Mouse (Mus musculus): ENCODE data around the gene Ccdc57. TPM values are rescaled to one million over a fixed set of nuclear protein-coding genes. Genes with fewer than 3 reads are reported as not detected.

Ccdc57 gene
- polyA plus RNA-seq, 1 experiment from 2014 or later = 9.2 TPM

- Histone ChIP-seq H3K36me3 (ENCODE audit: insufficient read depth, low read length) (peaks cover 18% of the 10 kb centered on the region), H3K4me3 (ENCODE audit: low read length) (peak overlapping the region; percentile 80), H3K4me2 (replicated peaks; ENCODE audit: low read depth, low read length) (peak overlapping the region; percentile 74), H3K27me3 (ENCODE audit: insufficient read depth, low read length) (no peaks in the 10 kb centered on the region), H3K9ac (replicated peaks; ENCODE audit: low read length) (peak overlapping the region; percentile 93), H3K27ac (ENCODE audit: low read length) (peak overlapping the region; percentile 98), H3K4me1 (ENCODE audit: insufficient read depth, low read length) (peaks cover 31% of the 10 kb centered on the region), H3K9me3 (ENCODE audit: low read length) (no peaks in the 10 kb centered on the region)
- ATAC-seq (ENCODE audit: low FRiP score, low TSS enrichment) = no peak
- WGBS = 49% methylated on average over 4 of the region's 4 CpGs
Measured at GRCm38 (mm10) chr11:120825289-120825863, 107.3 kb downstream of the Ccdc57 start.

GRCm38 (mm10) chr11:120824787-120825288 lies 107.8 kb downstream of the Ccdc57 start:
- peaks cover 31% of the 10 kb centered on the region for H3K4me1 ChIP-seq (ENCODE audit: insufficient read depth, low read length)
- peak overlapping the region; percentile 93 for H3K9ac ChIP-seq (replicated peaks; ENCODE audit: low read length)
- WGBS = under 1% methylated on average over 21 of the region's 21 CpGs
- peak overlapping the region; percentile 98 for H3K27ac ChIP-seq (ENCODE audit: low read length)
- H3K36me3 ChIP-seq (ENCODE audit: insufficient read depth, low read length) = peaks cover 24% of the 10 kb centered on the region
- peak; percentile 9 for ATAC-seq (ENCODE audit: low FRiP score, low TSS enrichment)
- peak overlapping the region; percentile 80 for H3K4me3 ChIP-seq (ENCODE audit: low read length)
- H3K27me3 ChIP-seq (ENCODE audit: insufficient read depth, low read length) = no peaks in the 10 kb centered on the region
- no peaks in the 10 kb centered on the region for H3K9me3 ChIP-seq (ENCODE audit: low read length)
- peak overlapping the region; percentile 74 for H3K4me2 ChIP-seq (replicated peaks; ENCODE audit: low read depth, low read length)

GRCm38 (mm10) chr11:120823956-120824786 lies 108.5 kb downstream of the Ccdc57 start, which contains the start of gene Fasn:
Gene Fasn (minus strand): TSS chr11:120824547.
- under 1% methylated on average over 81 of the region's 109 CpGs for WGBS
- peak within 1 kb of the TSS; percentile 74 for H3K4me2 ChIP-seq (replicated peaks; ENCODE audit: low read depth, low read length)
- H3K36me3 ChIP-seq (ENCODE audit: insufficient read depth, low read length) = peaks cover 30% of the 10 kb centered on the region
- no peaks in the 10 kb centered on the region for H3K27me3 ChIP-seq (ENCODE audit: insufficient read depth, low read length)
- peaks cover 31% of the 10 kb centered on the region for H3K4me1 ChIP-seq (ENCODE audit: insufficient read depth, low read length)
- peak; percentile 92 for ATAC-seq (ENCODE audit: low FRiP score, low TSS enrichment)
- H3K9me3 ChIP-seq (ENCODE audit: low read length) = no peaks in the 10 kb centered on the region
- H3K9ac ChIP-seq (replicated peaks; ENCODE audit: low read length) = peak within 1 kb of the TSS; percentile 93
- H3K4me3 ChIP-seq (ENCODE audit: low read length) = peak within 1 kb of the TSS; percentile 80
- peak within 1 kb of the TSS; percentile 98 for H3K27ac ChIP-seq (ENCODE audit: low read length)

GRCm38 (mm10) chr11:120823551-120823947 lies 109.1 kb downstream of the Ccdc57 start:
- whole genome bisulfite sequencing = under 1% methylated on average over 40 of the region's 40 CpGs
- ATAC-seq (ENCODE audit: low FRiP score, low TSS enrichment) = peak; percentile 33
- H3K27me3 ChIP-seq (ENCODE audit: insufficient read depth, low read length) = no peaks in the 10 kb centered on the region
- peak overlapping the region; percentile 74 for H3K4me2 ChIP-seq (replicated peaks; ENCODE audit: low read depth, low read length)
- peak overlapping the region; percentile 93 for H3K9ac ChIP-seq (replicated peaks; ENCODE audit: low read length)
- peak overlapping the region; percentile 80 for H3K4me3 ChIP-seq (ENCODE audit: low read length)
- H3K27ac ChIP-seq (ENCODE audit: low read length) = peak overlapping the region; percentile 98
- peaks cover 31% of the 10 kb centered on the region for H3K4me1 ChIP-seq (ENCODE audit: insufficient read depth, low read length)
- H3K9me3 ChIP-seq (ENCODE audit: low read length) = no peaks in the 10 kb centered on the region
- peaks cover 37% of the 10 kb centered on the region for H3K36me3 ChIP-seq (ENCODE audit: insufficient read depth, low read length)

GRCm38 (mm10) chr11:120822831-120823550 lies 109.7 kb downstream of the Ccdc57 start:
- Histone ChIP-seq H3K36me3 (ENCODE audit: insufficient read depth, low read length) (peaks cover 42% of the 10 kb centered on the region), H3K4me3 (ENCODE audit: low read length) (peak overlapping the region; percentile 80), H3K4me1 (ENCODE audit: insufficient read depth, low read length) (peaks cover 31% of the 10 kb centered on the region), H3K9ac (replicated peaks; ENCODE audit: low read length) (peak overlapping the region; percentile 93), H3K4me2 (replicated peaks; ENCODE audit: low read depth, low read length) (peak overlapping the region; percentile 74), H3K9me3 (ENCODE audit: low read length) (no peaks in the 10 kb centered on the region), H3K27ac (ENCODE audit: low read length) (peak overlapping the region; percentile 98), H3K27me3 (ENCODE audit: insufficient read depth, low read length) (no peaks in the 10 kb centered on the region)
- WGBS = under 1% methylated on average over 14 of the region's 14 CpGs
- no peak for ATAC-seq (ENCODE audit: low FRiP score, low TSS enrichment)

GRCm38 (mm10) chr11:120822321-120822720 lies 110.4 kb downstream of the Ccdc57 start:
- Histone ChIP-seq H3K27me3 (ENCODE audit: insufficient read depth, low read length) (no peaks in the 10 kb centered on the region), H3K4me2 (replicated peaks; ENCODE audit: low read depth, low read length) (peak overlapping the region; percentile 74), H3K4me3 (ENCODE audit: low read length) (peak overlapping the region; percentile 80), H3K36me3 (ENCODE audit: insufficient read depth, low read length) (peaks cover 49% of the 10 kb centered on the region), H3K9me3 (ENCODE audit: low read length) (no peaks in the 10 kb centered on the region), H3K27ac (ENCODE audit: low read length) (no peak overlapping the region), H3K9ac (replicated peaks; ENCODE audit: low read length) (peak overlapping the region; percentile 93), H3K4me1 (ENCODE audit: insufficient read depth, low read length) (peaks cover 31% of the 10 kb centered on the region)
- ATAC-seq (ENCODE audit: low FRiP score, low TSS enrichment) = no peak
- WGBS = 44% methylated on average over 4 of the region's 4 CpGs

GRCm38 (mm10) chr11:120821076-120821922 lies 111.4 kb downstream of the Ccdc57 start:
- WGBS = 83% methylated on average over 14 of the region's 14 CpGs
- Histone ChIP-seq H3K27ac (ENCODE audit: low read length) (no peak overlapping the region), H3K4me3 (ENCODE audit: low read length) (no peak overlapping the region), H3K27me3 (ENCODE audit: insufficient read depth, low read length) (no peaks in the 10 kb centered on the region), H3K4me1 (ENCODE audit: insufficient read depth, low read length) (peaks cover 31% of the 10 kb centered on the region), H3K9ac (replicated peaks; ENCODE audit: low read length) (0 out of 2 replicates have a peak overlapping the region, but pooled peaks have one; percentile 93), H3K4me2 (replicated peaks; ENCODE audit: low read depth, low read length) (0 out of 2 replicates have a peak overlapping the region, but pooled peaks have one; percentile 74), H3K9me3 (ENCODE audit: low read length) (no peaks in the 10 kb centered on the region), H3K36me3 (ENCODE audit: insufficient read depth, low read length) (peaks cover 57% of the 10 kb centered on the region)
- no peak for ATAC-seq (ENCODE audit: low FRiP score, low TSS enrichment)

GRCm38 (mm10) chr11:120820546-120820945 lies 112.1 kb downstream of the Ccdc57 start:
- no peak overlapping the region for H3K4me3 ChIP-seq (ENCODE audit: low read length)
- 91% methylated on average over 14 of the region's 14 CpGs for WGBS
- no peak overlapping the region for H3K9ac ChIP-seq (replicated peaks; ENCODE audit: low read length)
- ATAC-seq (ENCODE audit: low FRiP score, low TSS enrichment) = no peak
- no peaks in the 10 kb centered on the region for H3K9me3 ChIP-seq (ENCODE audit: low read length)
- H3K27me3 ChIP-seq (ENCODE audit: insufficient read depth, low read length) = no peaks in the 10 kb centered on the region
- H3K4me2 ChIP-seq (replicated peaks; ENCODE audit: low read depth, low read length) = no peak overlapping the region
- H3K36me3 ChIP-seq (ENCODE audit: insufficient read depth, low read length) = peaks cover 63% of the 10 kb centered on the region
- peaks cover 29% of the 10 kb centered on the region for H3K4me1 ChIP-seq (ENCODE audit: insufficient read depth, low read length)
- no peak overlapping the region for H3K27ac ChIP-seq (ENCODE audit: low read length)

- no peaks in the 10 kb centered on the region for H3K9me3 ChIP-seq (ENCODE audit: low read length)
- ATAC-seq (ENCODE audit: low FRiP score, low TSS enrichment) = no peak
- peaks cover 21% of the 10 kb centered on the region for H3K4me1 ChIP-seq (ENCODE audit: insufficient read depth, low read length)
- H3K27ac ChIP-seq (ENCODE audit: low read length) = no peak overlapping the region
- H3K4me3 ChIP-seq (ENCODE audit: low read length) = no peak overlapping the region
- H3K27me3 ChIP-seq (ENCODE audit: insufficient read depth, low read length) = no peaks in the 10 kb centered on the region
- 96% methylated on average over 6 of the region's 6 CpGs for WGBS
- peaks cover 73% of the 10 kb centered on the region for H3K36me3 ChIP-seq (ENCODE audit: insufficient read depth, low read length)
- no peak overlapping the region for H3K4me2 ChIP-seq (replicated peaks; ENCODE audit: low read depth, low read length)
- H3K9ac ChIP-seq (replicated peaks; ENCODE audit: low read length) = no peak overlapping the region
Measured at GRCm38 (mm10) chr11:120819556-120819955, 113.1 kb downstream of the Ccdc57 start.

All from kidney, embryonic 16.5 days (tissue).